Mouse (Mus musculus): Measurements from ENCODE around the gene Cdyl2. TPM values are rescaled to one million over a fixed set of nuclear protein-coding genes. Genes with fewer than 3 reads are reported as not detected.

Gene Cdyl2
- polyA plus RNA-seq, 1 experiment from 2014 or later, result 2.1 TPM

DNA sequence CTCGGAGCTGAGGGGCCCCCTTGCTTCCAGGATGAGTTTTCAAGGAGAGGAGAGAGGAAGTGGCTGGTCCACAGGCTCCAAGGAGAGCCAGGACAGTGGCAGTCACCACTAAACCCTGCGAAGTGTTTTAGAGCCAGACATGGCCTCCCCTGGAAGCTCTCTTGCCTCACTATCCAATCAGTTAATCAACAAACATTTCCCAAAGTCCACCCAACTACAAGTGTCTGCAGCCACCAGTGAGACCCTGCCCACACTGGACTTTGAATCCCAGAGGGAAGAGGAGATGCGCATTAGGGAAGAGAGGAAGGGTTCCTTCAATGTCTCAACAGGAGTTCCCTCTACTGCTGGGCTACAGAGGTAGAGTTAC, 840 bp upstream of the Cdyl2 start:
- ChIA-PET POLR2A (interaction anchor here (0.6 kb wide), 1 partner anchor 41 kb away, joined by 3 read pairs; no protein-coding TSS in a partner anchor), CTCF (no interaction called here)
- no peak for ATAC-seq
- TF ChIP-seq CTCF (IDR thresholded peaks at IDR 0.05), result no peak
- DNase-seq (ENCODE audit: low read depth, low spot score), result no peak
- in situ Hi-C loops (cut with MboI; ENCODE audit: low pct_unique_long_range_greater_than_20kb), result no loop called here
- peaks cover 4% of the 10 kb centered on the region for H3K27me3 ChIP-seq

DNA sequence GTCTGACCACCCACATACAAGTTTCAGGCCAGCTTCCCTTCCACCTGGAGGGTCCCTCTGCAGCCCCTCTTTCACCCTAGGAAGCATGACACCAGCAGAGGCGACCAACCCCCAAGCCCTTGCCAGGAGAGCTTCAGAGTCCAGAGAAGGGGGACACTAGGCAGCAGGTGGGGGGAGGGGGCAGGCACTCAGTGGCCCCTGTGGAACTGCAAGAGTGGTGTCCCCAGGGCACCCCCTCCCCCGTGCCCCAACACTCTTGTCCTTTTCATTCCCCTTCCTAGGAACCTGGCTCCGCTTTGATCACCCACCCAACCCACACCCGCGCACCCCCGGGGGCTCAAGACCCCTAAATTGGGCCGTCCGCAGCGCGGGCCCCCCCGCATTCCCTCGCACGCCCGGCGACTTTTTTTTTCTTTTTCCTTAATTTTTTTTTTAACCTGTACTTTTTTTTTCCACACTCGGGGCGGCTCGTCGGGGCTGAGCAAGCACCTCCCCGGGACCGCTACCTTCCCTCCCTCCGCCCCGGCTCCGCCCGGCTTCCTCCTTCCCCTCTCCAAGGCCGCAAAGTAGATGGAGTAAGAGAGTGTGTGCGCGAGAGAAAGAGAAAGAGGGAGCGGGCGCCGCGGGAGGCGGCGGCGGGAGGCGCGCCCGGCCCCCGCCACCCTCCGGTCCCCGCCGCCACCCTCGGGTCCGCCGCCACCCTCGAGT, 661 bp downstream of the Cdyl2 start:
- peaks cover 4% of the 10 kb centered on the region for H3K27me3 ChIP-seq
- ATAC-seq, result peak; percentile 67
- ChIA-PET POLR2A (no interaction called here), CTCF (no interaction called here)
- no peak for DNase-seq (ENCODE audit: low read depth, low spot score)
- TF ChIP-seq CTCF (IDR thresholded peaks at IDR 0.05), result no peak
- in situ Hi-C loops (cut with MboI; ENCODE audit: low pct_unique_long_range_greater_than_20kb), result no loop called here

DNA sequence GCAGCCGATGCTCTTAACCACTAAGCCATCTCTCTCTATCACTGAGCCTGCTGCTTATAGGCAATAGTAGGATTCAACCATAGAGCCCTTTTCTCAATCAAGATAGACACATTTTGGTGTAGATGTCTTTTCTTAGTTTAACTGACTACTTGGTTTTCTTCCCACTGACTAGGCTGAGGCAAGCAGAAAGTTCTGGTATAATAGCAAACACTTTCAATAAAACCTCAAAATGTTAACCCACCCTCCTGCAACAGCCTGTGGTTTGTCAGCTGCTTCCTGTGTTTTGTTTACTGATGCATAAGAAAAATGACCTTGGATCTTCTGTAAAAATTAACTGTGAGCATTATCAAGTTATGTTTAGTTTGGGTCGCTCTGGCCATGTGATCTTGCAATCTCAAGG, 11.3 kb downstream of the Cdyl2 start:
- DNase-seq (ENCODE audit: low read depth, low spot score), result no peak
- no peak for TF ChIP-seq CTCF (IDR thresholded peaks at IDR 0.05)
- no peak for ATAC-seq
- H3K27me3 ChIP-seq, result no peaks in the 10 kb centered on the region
- ChIA-PET POLR2A (no interaction called here), CTCF (no interaction called here)
- in situ Hi-C loops (cut with MboI; ENCODE audit: low pct_unique_long_range_greater_than_20kb), result no loop called here

DNA sequence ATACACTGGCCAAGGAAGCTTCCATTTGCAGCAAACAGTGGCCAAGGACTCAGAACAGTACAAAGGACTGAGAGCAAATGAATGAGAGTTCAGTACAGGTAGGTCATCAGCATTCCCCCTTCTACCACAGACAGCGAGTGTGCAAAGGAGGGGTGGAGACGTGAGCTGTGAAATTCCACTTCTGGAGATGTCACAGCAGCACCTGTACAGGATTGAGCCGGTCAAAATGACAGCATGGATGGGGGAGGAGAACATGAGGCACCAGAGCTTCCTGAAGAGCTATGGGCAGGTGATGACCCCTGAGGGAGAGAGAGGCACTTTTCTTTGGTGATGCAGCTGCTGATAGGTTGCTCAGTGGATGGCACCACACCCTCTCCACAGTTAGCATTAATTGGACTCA, 25.3 kb downstream of the Cdyl2 start:
- DNase-seq (ENCODE audit: low read depth, low spot score), result no peak
- ChIA-PET POLR2A (interaction anchor here (0.6 to 0.7 kb wide), 2 partner anchors 15 to 741 kb away, joined by 3 read pairs; no protein-coding TSS in a partner anchor), CTCF (interaction anchor here (1.0 kb wide), 2 partner anchors 12 to 18 kb away, joined by 3 to 4 read pairs; no protein-coding TSS in a partner anchor)
- H3K27me3 ChIP-seq, result no peaks in the 10 kb centered on the region
- in situ Hi-C loops (cut with MboI; ENCODE audit: low pct_unique_long_range_greater_than_20kb), result no loop called here
- ATAC-seq, result no peak
- no peak for TF ChIP-seq CTCF (IDR thresholded peaks at IDR 0.05)

DNA sequence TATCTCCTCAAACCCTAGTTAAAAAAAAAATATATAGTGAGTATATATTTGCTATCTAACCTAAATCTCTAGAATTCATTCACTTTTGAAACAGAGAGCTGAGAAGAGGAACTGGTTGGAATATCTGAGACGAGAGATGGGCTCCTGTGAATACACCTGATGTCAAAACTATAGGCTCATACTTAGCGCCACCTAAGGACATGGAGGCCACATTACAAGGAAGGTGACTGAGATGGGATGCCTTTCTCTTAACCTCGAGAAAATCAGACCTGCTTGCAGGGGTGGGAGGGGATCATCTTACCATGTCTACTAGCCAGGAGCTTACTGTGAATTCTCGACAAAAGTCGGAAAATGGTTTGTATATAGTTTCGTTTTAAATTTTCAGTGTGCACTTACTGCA, 30.3 kb downstream of the Cdyl2 start:
- DNase-seq (ENCODE audit: low read depth, low spot score), result no peak
- ATAC-seq, result no peak
- in situ Hi-C loops (cut with MboI; ENCODE audit: low pct_unique_long_range_greater_than_20kb), result no loop called here
- TF ChIP-seq CTCF (IDR thresholded peaks at IDR 0.05), result no peak
- ChIA-PET CTCF (no interaction called here), POLR2A (no interaction called here)
- no peaks in the 10 kb centered on the region for H3K27me3 ChIP-seq

DNA sequence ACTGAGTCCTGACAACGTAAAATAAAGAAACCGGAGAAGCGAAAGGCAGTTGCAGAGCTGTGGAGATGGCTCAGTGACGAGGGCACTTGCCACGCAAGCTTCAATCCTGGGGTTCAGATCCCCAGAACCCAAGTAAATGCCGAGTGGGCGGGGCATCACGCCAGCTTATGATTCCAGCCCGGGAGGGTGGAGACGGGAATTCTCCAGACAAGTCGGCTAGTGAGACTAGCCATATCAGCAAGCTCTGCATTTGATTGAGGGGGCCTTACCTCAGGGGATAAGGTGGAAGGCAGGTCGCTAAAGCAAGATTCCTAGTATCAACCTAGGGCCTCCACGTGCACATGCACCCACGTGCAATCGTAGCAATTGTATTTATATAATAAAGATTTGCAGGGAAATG, 39.9 kb downstream of the Cdyl2 start:
- H3K27me3 ChIP-seq, result no peaks in the 10 kb centered on the region
- TF ChIP-seq CTCF (IDR thresholded peaks at IDR 0.05), result no peak
- in situ Hi-C loops (cut with MboI; ENCODE audit: low pct_unique_long_range_greater_than_20kb), result no loop called here
- DNase-seq (ENCODE audit: low read depth, low spot score), result no peak
- no peak for ATAC-seq
- ChIA-PET CTCF (no interaction called here), POLR2A (no interaction called here)

DNA sequence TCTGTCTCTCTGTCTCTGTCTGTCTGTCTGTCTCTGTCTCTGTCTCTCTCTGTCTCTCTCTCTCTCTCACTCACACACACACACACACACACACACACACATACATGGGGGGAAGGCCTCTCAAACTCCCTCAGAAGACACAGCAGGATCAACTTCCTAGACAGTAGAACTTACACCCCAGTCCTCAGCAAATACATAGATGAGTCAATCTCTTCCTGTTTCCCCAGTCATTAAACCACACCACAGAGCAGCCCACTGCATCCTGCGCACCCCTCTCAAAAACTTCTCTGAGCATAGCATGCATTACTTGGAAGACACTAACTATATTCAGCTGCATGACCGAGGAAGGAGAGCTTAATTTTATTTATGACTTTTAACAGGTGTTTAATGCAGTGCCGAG, 43.0 kb downstream of the Cdyl2 start:
- no peak for ATAC-seq
- no peaks in the 10 kb centered on the region for H3K27me3 ChIP-seq
- no peak for TF ChIP-seq CTCF (IDR thresholded peaks at IDR 0.05)
- no peak for DNase-seq (ENCODE audit: low read depth, low spot score)
- POLR2A ChIA-PET, result no interaction called here
- in situ Hi-C loops (cut with MboI; ENCODE audit: low pct_unique_long_range_greater_than_20kb), result no loop called here
- CTCF ChIA-PET, result interaction anchor here (1.0 kb wide), 1 partner anchor 18 kb away, joined by 3 read pairs; no protein-coding TSS in a partner anchor

DNA sequence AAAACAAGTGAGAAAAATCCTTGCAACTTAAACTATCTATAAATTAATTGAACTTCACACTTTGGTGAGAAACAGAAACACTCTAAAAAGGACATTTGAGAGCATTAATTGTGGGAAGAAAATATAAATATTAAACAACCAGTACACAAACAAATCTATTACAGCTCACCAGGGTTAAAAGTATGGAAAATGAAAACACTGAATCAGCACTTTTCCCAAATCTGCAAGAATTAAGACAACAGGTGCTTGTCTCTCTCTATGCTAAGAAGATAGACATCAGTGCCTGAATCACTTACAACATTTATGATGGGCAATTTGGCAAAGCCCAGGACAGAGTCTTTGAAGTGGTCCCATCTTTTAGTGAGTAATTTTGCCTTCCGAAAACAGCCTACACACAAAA, 56.6 kb downstream of the Cdyl2 start:
- ChIA-PET CTCF (no interaction called here), POLR2A (no interaction called here)
- H3K27me3 ChIP-seq, result no peaks in the 10 kb centered on the region
- TF ChIP-seq CTCF (IDR thresholded peaks at IDR 0.05), result no peak
- in situ Hi-C loops (cut with MboI; ENCODE audit: low pct_unique_long_range_greater_than_20kb), result no loop called here
- no peak for DNase-seq (ENCODE audit: low read depth, low spot score)
- no peak for ATAC-seq

DNA sequence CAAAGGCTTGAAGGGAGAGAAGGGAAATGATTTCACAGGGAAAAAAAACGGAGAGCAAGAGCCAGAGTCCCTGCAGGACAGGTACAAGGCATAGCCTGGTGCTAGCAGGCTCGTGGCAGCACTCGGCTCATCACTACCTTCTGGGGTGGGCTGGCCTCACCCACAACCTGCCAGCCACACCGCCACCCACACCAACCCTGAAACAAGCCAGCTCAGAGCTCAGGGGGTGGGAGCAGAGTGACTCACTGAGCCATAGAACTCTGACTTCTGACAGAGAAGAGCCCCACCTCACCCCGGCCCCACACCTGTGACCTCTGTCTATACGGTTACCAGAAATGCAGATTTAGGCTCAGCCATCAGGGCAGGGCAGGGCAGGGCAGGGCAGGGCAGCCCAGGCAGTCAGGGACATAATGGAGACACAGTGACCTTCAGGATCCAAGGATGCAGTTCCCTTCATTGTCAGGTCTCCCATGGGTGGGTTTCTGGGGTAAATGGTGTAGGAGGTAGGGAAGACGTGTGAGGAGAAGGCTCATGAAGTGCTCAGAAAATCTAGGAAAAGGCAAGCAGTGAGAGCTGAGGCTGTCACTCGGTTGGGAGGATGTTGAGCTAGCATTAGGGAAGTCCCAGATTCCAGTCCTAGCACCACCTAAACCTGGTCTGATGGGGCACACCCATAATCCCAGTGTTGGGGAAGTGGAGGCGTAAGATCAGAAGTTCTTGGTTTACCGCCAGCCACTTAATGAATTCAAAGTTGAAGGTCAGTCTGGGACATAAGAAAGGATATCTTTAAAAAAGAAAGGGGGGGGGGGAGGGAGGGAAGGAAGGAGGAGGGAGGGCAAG, 58.6 kb downstream of the Cdyl2 start:
- no peaks in the 10 kb centered on the region for H3K27me3 ChIP-seq
- no peak for TF ChIP-seq CTCF (IDR thresholded peaks at IDR 0.05)
- in situ Hi-C loops (cut with MboI; ENCODE audit: low pct_unique_long_range_greater_than_20kb), result no loop called here
- no peak for ATAC-seq
- DNase-seq (ENCODE audit: low read depth, low spot score), result no peak
- CTCF ChIA-PET, result interaction anchor here (0.8 kb wide), 1 partner anchor 18 kb away, joined by 3 read pairs; no protein-coding TSS in a partner anchor
- POLR2A ChIA-PET, result no interaction called here

DNA sequence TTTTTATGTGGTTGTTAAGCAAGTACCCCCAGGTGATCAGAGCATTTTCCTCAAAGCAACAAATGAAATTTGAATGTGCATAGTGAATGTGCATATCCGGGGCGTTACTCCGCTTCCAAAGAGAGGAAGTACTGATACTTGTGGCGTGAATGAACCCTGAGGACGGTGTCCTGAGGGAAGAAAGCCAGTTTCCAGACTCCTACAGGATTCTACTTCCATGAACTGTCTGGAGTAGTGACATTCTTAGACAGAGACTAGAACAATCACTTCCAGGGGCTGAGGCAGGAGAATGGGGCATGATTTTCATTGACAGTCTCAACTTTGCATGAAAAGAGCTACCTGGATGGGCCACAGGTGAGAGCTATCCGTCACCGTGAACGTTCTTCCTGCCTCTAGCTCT, 59.3 kb downstream of the Cdyl2 start:
- POLR2A ChIA-PET, result no interaction called here
- CTCF ChIA-PET, result interaction anchor here (0.8 kb wide), 1 partner anchor 19 kb away, joined by 3 read pairs; no protein-coding TSS in a partner anchor
- in situ Hi-C loops (cut with MboI; ENCODE audit: low pct_unique_long_range_greater_than_20kb), result no loop called here
- TF ChIP-seq CTCF (IDR thresholded peaks at IDR 0.05), result no peak
- DNase-seq (ENCODE audit: low read depth, low spot score) (no peak), ATAC-seq (no peak)
- H3K27me3 ChIP-seq, result no peaks in the 10 kb centered on the region

DNA sequence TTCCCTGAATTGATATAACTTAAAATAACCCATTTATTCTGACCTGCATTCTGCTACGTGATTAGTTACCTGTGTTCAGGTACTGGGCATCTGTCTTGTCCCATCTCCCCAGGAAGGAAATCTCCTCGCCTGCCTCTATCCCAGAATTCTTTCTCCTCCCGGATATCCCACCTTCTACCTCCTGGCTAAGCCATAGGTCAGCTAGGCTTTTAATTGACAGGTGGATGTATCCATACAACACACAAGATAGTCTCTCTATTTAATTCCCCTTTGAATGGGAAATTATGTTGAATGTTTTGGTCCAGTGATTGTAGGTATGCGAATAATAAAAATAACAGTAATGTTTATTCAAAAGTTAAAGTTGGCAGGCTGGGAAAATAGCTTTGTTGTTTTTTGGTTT, 59.7 kb downstream of the Cdyl2 start:
- ChIA-PET CTCF (interaction anchor here (0.8 kb wide), 1 partner anchor 19 kb away, joined by 3 read pairs; no protein-coding TSS in a partner anchor), POLR2A (no interaction called here)
- DNase-seq (ENCODE audit: low read depth, low spot score) (no peak), ATAC-seq (no peak)
- no peak for TF ChIP-seq CTCF (IDR thresholded peaks at IDR 0.05)
- H3K27me3 ChIP-seq, result no peaks in the 10 kb centered on the region
- in situ Hi-C loops (cut with MboI; ENCODE audit: low pct_unique_long_range_greater_than_20kb), result no loop called here
